Mouse (Mus musculus) limb, embryonic 12.5 days (tissue): ENCODE results near the gene Dnah14. TPM values are rescaled to one million over a fixed set of nuclear protein-coding genes. Genes with fewer than 3 reads are reported as not detected.
A peak's percentile ranks its signal among the peaks of the same experiment; 100 is the strongest.

Experiments
- ATAC-seq: fragments of 200-750 bp; cut with Nextera tagmentation; 2 replicates; pipeline ENCODE4 v1.8.0; 2017; ENCODE audit warnings: low read depth, moderate TSS enrichment; ENCODE audit not compliant: insufficient number of reproducible peaks, insufficient read depth, low FRiP score, low TSS enrichment
- H3K27ac ChIP-seq: fragments of 300-500 bp; sonication (generic); 2 replicates; pipeline ENCODE4 v1.5.1; 2016; ENCODE audit warnings: mild to moderate bottlenecking, moderate library complexity
- H3K27me3 ChIP-seq: fragments of 300-500 bp; sonication (generic); 2 replicates; pipeline ENCODE4 v1.6.1; 2016; ENCODE audit warnings: mild to moderate bottlenecking, moderate library complexity
- H3K36me3 ChIP-seq: fragments of 300-500 bp; sonication (generic); 2 replicates; pipeline ENCODE4 v1.6.1; 2016; ENCODE audit warnings: mild to moderate bottlenecking, moderate library complexity
- H3K4me1 ChIP-seq: fragments of 300-500 bp; sonication (generic); replicated peaks from 2 replicates; pipeline ENCODE4 v1.6.1; 2016
- H3K4me2 ChIP-seq: fragments of 300-500 bp; sonication (generic); 2 replicates; pipeline ENCODE4 v1.6.1; 2016; ENCODE audit warnings: mild to moderate bottlenecking, moderate library complexity
- H3K4me3 ChIP-seq: fragments of 300-500 bp; sonication (generic); replicated peaks from 2 replicates; pipeline ENCODE4 v1.5.1; 2016; ENCODE audit warnings: mild to moderate bottlenecking
- H3K9ac ChIP-seq: fragments of 300-500 bp; sonication (generic); replicated peaks from 2 replicates; pipeline ENCODE4 v1.6.1; 2016; ENCODE audit warnings: mild to moderate bottlenecking, moderate library complexity
- H3K9me3 ChIP-seq: fragments of 300-500 bp; sonication (generic); 2 replicates; pipeline ENCODE4 v1.6.1; 2016; ENCODE audit warnings: mild to moderate bottlenecking, moderate library complexity
- WGBS: fragments of 180-500 bp; shearing (Covaris S2); methylation state at CpG from one replicate; pipeline ENCODE4 v1.1.7; 2016; 5-methylcytosine and 5-hydroxymethylcytosine counted together
- polyA plus RNA-seq: library from polyadenylated mRNA; unstranded; fragments of >200 nt; fragmentation: Nextera tagmentation; extraction: Ambion mirVana; gene quantifications from 2 replicates; pipeline ENCODE4 v1.2.1, GENCODE M21; 2016

Dnah14 gene
- polyA plus RNA-seq: 1.2 and 1.7 TPM in 2 replicates

- Histone ChIP-seq H3K27ac (no peak within 1 kb of the TSS), H3K27me3 (no peaks in the 10 kb centered on the region), H3K9me3 (no peaks in the 10 kb centered on the region), H3K36me3 (no peaks in the 10 kb centered on the region), H3K4me3 (no peak within 1 kb of the TSS), H3K4me1 (no peaks in the 10 kb centered on the region), H3K9ac (no peak within 1 kb of the TSS), H3K4me2 (no peak within 1 kb of the TSS)
- WGBS: 72% methylated on average over 12 of the region's 12 CpGs
- ATAC-seq: no peak
These were observed at the start of gene Dnah14 for GRCm38 (mm10) chr1:181576322-181576721. Gene Dnah14 (plus strand): TSS chr1:181576559.

- Histone ChIP-seq H3K27ac (no peak overlapping the region), H3K4me1 (peaks cover 25% of the 10 kb centered on the region), H3K36me3 (no peaks in the 10 kb centered on the region), H3K4me2 (no peak overlapping the region), H3K4me3 (no peak overlapping the region), H3K9ac (no peak overlapping the region), H3K9me3 (peaks cover 3% of the 10 kb centered on the region; the same call in 1 of the 2 replicates), H3K27me3 (0 out of 2 replicates have a peak, but pooled peaks cover 4% of the 10 kb centered on the region)
- WGBS: 70% methylated on average over 4 of the region's 4 CpGs
- no peak for ATAC-seq
These were observed 47.0 kb upstream of the Dnah14 start for GRCm38 (mm10) chr1:181529368-181529767.

GRCm38 (mm10) chr1:181535165-181535873, 41.0 kb upstream of the Dnah14 start:
- Histone ChIP-seq H3K4me1 (peaks cover 27% of the 10 kb centered on the region), H3K4me2 (no peak overlapping the region), H3K9ac (no peak overlapping the region), H3K27ac (no peak overlapping the region), H3K27me3 (peaks cover 10% of the 10 kb centered on the region; the same call in 1 of the 2 replicates), H3K36me3 (no peaks in the 10 kb centered on the region), H3K9me3 (no peaks in the 10 kb centered on the region), H3K4me3 (no peak overlapping the region)
- ATAC-seq: no peak
- 62% methylated on average over 10 of the region's 10 CpGs for WGBS

GRCm38 (mm10) chr1:181537627-181538525, 38.5 kb upstream of the Dnah14 start:
- H3K27me3 ChIP-seq: peaks cover 6% of the 10 kb centered on the region; the same call in 1 of the 2 replicates
- no peak overlapping the region for H3K4me2 ChIP-seq
- no peak overlapping the region for H3K27ac ChIP-seq
- H3K4me3 ChIP-seq: no peak overlapping the region
- WGBS: 93% methylated on average over 9 of the region's 9 CpGs
- H3K4me1 ChIP-seq: peaks cover 33% of the 10 kb centered on the region
- no peaks in the 10 kb centered on the region for H3K36me3 ChIP-seq
- no peaks in the 10 kb centered on the region for H3K9me3 ChIP-seq
- ATAC-seq: no peak
- no peak overlapping the region for H3K9ac ChIP-seq

GRCm38 (mm10) chr1:181539846-181540769, 36.3 kb upstream of the Dnah14 start:
- no peaks in the 10 kb centered on the region for H3K9me3 ChIP-seq
- peaks cover 18% of the 10 kb centered on the region for H3K27me3 ChIP-seq
- WGBS: 56% methylated on average over 22 of the region's 22 CpGs
- peak; percentile 21 for ATAC-seq
- H3K4me2 ChIP-seq: no peak overlapping the region
- peaks cover 24% of the 10 kb centered on the region for H3K4me1 ChIP-seq
- H3K4me3 ChIP-seq: no peak overlapping the region
- no peak overlapping the region for H3K9ac ChIP-seq
- H3K27ac ChIP-seq: no peak overlapping the region
- H3K36me3 ChIP-seq: no peaks in the 10 kb centered on the region

GRCm38 (mm10) chr1:181543711-181544383, 32.5 kb upstream of the Dnah14 start:
- Histone ChIP-seq H3K27ac (no peak overlapping the region), H3K9ac (no peak overlapping the region), H3K27me3 (peaks cover 16% of the 10 kb centered on the region), H3K9me3 (no peaks in the 10 kb centered on the region), H3K4me1 (peaks cover 13% of the 10 kb centered on the region), H3K4me3 (no peak overlapping the region), H3K36me3 (no peaks in the 10 kb centered on the region), H3K4me2 (no peak overlapping the region)
- 70% methylated on average over 5 of the region's 5 CpGs for WGBS
- ATAC-seq: no peak

- no peak overlapping the region for H3K9ac ChIP-seq
- 29% methylated on average over 23 of the region's 23 CpGs for WGBS
- H3K4me2 ChIP-seq: peak overlapping the region; percentile 42
- H3K27me3 ChIP-seq: peaks cover 15% of the 10 kb centered on the region
- no peak overlapping the region for H3K4me3 ChIP-seq
- ATAC-seq: no peak
- H3K36me3 ChIP-seq: no peaks in the 10 kb centered on the region
- peaks cover 7% of the 10 kb centered on the region for H3K4me1 ChIP-seq
- no peaks in the 10 kb centered on the region for H3K9me3 ChIP-seq
- H3K27ac ChIP-seq: no peak overlapping the region
These were observed 31.2 kb upstream of the Dnah14 start for GRCm38 (mm10) chr1:181545044-181545772.

- Histone ChIP-seq H3K27ac (no peak overlapping the region), H3K4me3 (no peak overlapping the region), H3K9me3 (no peaks in the 10 kb centered on the region), H3K36me3 (no peaks in the 10 kb centered on the region), H3K9ac (no peak overlapping the region), H3K27me3 (0 out of 2 replicates have a peak, but pooled peaks cover 4% of the 10 kb centered on the region), H3K4me2 (no peak overlapping the region), H3K4me1 (peaks cover 10% of the 10 kb centered on the region)
- WGBS: 92% methylated on average over 8 of the region's 8 CpGs
- no peak for ATAC-seq
These were observed 26.4 kb upstream of the Dnah14 start for GRCm38 (mm10) chr1:181549987-181550386.

GRCm38 (mm10) chr1:181550826-181551225, 25.5 kb upstream of the Dnah14 start:
- WGBS: 66% methylated on average over 5 of the region's 5 CpGs
- peaks cover 10% of the 10 kb centered on the region for H3K4me1 ChIP-seq
- H3K27me3 ChIP-seq: 0 out of 2 replicates have a peak, but pooled peaks cover 4% of the 10 kb centered on the region
- H3K36me3 ChIP-seq: no peaks in the 10 kb centered on the region
- H3K4me2 ChIP-seq: no peak overlapping the region
- ATAC-seq: no peak
- no peak overlapping the region for H3K4me3 ChIP-seq
- no peaks in the 10 kb centered on the region for H3K9me3 ChIP-seq
- no peak overlapping the region for H3K27ac ChIP-seq
- no peak overlapping the region for H3K9ac ChIP-seq
